Mouse (Mus musculus) stomach, postnatal 0 days (tissue): Measurements from ENCODE around the gene Col25a1. TPM values are rescaled to one million over a fixed set of nuclear protein-coding genes. Genes with fewer than 3 reads are reported as not detected.

Source experiments
- ATAC-seq: fragments of 200-750 bp; cut with Nextera tagmentation; 2 replicates; pipeline ENCODE4 v1.8.0; 2017; ENCODE audit not compliant: low FRiP score, low TSS enrichment
- DNase-seq: peaks from one replicate; pipeline ENCODE4 v3.0.0-alpha.2; 2016; ENCODE audit warnings: low spot score
- H3K27ac ChIP-seq: fragments of 300-500 bp; sonication (generic); replicated peaks from 2 replicates; pipeline ENCODE4 v1.5.1; 2014; ENCODE audit warnings: mild to moderate bottlenecking, control low read depth
- H3K27me3 ChIP-seq: fragments of 300-500 bp; sonication (generic); 2 replicates; pipeline ENCODE4 v1.6.1; 2014; ENCODE audit warnings: low read length; ENCODE audit not compliant: control insufficient read depth, insufficient read depth
- H3K36me3 ChIP-seq: fragments of 300-500 bp; sonication (generic); 2 replicates; pipeline ENCODE4 v1.6.1; 2014; ENCODE audit warnings: low read length, mixed read lengths; ENCODE audit not compliant: control insufficient read depth, insufficient read depth
- H3K4me1 ChIP-seq: fragments of 300-500 bp; sonication (generic); replicated peaks from 2 replicates; pipeline ENCODE4 v1.6.1; 2014; ENCODE audit warnings: antibody characterized with exemption; ENCODE audit not compliant: control insufficient read depth, insufficient read depth
- H3K4me2 ChIP-seq: fragments of 300-500 bp; sonication (generic); replicated peaks from 2 replicates; pipeline ENCODE4 v1.6.1; 2014; ENCODE audit warnings: low read depth, mild to moderate bottlenecking, control low read depth, moderate library complexity
- H3K4me3 ChIP-seq: fragments of 300-500 bp; sonication (generic); 2 replicates; pipeline ENCODE4 v1.5.1; 2014; ENCODE audit warnings: low read depth, low read length, control low read depth
- H3K9ac ChIP-seq: fragments of 300-500 bp; sonication (generic); 2 replicates; pipeline ENCODE4 v1.6.1; 2014; ENCODE audit warnings: mild to moderate bottlenecking, low read length, control low read depth, mixed read lengths
- H3K9me3 ChIP-seq: fragments of 300-500 bp; sonication (generic); 2 replicates; pipeline ENCODE4 v1.6.1; 2016; ENCODE audit warnings: low read length; ENCODE audit not compliant: control insufficient read depth
- CTCF ChIP-seq: IDR thresholded peaks from 2 replicates; pipeline ENCODE4 v1.5.1; 2016; ENCODE audit warnings: antibody characterized with exemption, low read depth, mild to moderate bottlenecking, moderate library complexity
- EP300 ChIP-seq: optimal IDR thresholded peaks from 2 replicates; pipeline ENCODE3; 2016; ENCODE audit warnings: antibody characterized with exemption
- whole genome bisulfite sequencing: fragments of 180-500 bp; shearing (Covaris S2); extraction: QIAGEN DNeasy Blood & Tissue Kit; methylation state at CpG from one replicate; pipeline ENCODE4 v1.1.7; 2014; 5-methylcytosine and 5-hydroxymethylcytosine counted together
- polyA plus RNA-seq: library from polyadenylated mRNA; unstranded; fragments of >200 nt; fragmentation: Nextera tagmentation; extraction: Ambion mirVana; gene quantifications from 2 replicates; pipeline ENCODE4 v1.2.1, GENCODE M21; 2015

The Col25a1 gene
- polyA plus RNA-seq, 1 experiment from 2014 or later: 1.3 TPM

DNA sequence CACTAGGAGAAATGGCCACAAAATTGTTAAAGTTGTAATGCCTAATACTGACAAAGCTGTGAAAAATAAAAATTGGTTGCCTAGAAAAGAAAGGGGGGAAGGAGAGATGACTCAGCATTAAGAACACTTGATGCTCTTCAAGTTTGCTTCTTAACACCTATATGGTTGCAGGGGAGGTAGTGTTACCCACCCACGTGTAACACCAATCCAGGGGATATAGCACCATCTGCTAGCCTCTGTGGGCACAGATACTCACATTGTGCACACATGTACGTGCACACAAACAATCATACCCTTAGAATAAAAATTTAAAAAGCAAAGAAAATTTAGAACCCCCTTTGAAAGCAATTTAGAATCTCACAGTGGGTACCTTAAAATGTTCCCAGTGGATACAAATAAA, 377.0 kb downstream of the Col25a1 start:
- Histone ChIP-seq H3K4me1 (no peaks in the 10 kb centered on the region), H3K36me3 (no peaks in the 10 kb centered on the region), H3K4me2 (no peak overlapping the region), H3K27ac (no peak overlapping the region), H3K27me3 (no peaks in the 10 kb centered on the region), H3K4me3 (no peak overlapping the region), H3K9ac (no peak overlapping the region), H3K9me3 (no peaks in the 10 kb centered on the region)
- WGBS: 80% methylated on average over 2 of the region's 2 CpGs
- TF ChIP-seq CTCF: no peak
- TF ChIP-seq EP300: no peak
- ATAC-seq (no peak), DNase-seq (no peak)

GRCm38 (mm10) chr3:130518457-130518879, 387.2 kb downstream of the Col25a1 start:
- H3K9me3 ChIP-seq: no peaks in the 10 kb centered on the region
- no peak for TF ChIP-seq CTCF
- no peak for TF ChIP-seq EP300
- H3K4me1 ChIP-seq: no peaks in the 10 kb centered on the region
- H3K4me3 ChIP-seq: no peak overlapping the region
- H3K4me2 ChIP-seq: no peak overlapping the region
- no peak for DNase-seq
- H3K36me3 ChIP-seq: no peaks in the 10 kb centered on the region
- no peak overlapping the region for H3K27ac ChIP-seq
- no peak overlapping the region for H3K9ac ChIP-seq
- no peaks in the 10 kb centered on the region for H3K27me3 ChIP-seq
- ATAC-seq: no peak
- WGBS: 65% methylated on average over 9 of the region's 9 CpGs

DNA sequence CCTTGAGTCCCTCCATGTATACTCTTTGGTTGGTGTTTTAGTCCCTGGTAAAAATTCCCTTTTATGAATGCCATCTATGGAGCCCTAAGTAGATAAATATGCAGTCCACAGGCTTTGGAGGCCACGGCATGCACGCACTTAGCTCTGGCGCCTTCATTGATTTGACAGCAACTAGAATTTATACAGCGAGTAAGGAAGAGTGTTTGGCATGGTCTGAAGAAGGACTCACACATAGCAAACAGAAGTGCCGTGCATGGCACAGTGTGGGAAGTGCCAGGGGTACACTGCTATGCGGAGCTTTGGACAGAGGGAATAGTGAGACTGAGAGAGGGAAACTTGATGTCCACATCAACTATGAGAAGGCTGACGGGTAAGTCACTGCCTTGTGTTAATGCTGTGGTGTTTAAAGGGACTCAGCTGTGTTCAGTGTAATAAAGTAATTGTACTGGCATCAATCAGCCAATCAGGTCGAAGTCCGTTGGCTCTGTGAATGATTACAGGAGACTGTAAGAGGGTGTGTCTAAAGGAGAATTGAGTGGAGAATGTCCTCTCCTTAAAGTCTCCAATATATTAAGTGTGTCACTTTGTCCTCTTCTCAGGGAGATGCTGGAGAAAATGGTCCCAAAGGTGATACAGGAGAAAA, 390.7 kb downstream of the Col25a1 start:
- Histone ChIP-seq H3K4me2 (no peak overlapping the region), H3K4me3 (no peak overlapping the region), H3K36me3 (no peaks in the 10 kb centered on the region), H3K4me1 (no peaks in the 10 kb centered on the region), H3K9ac (no peak overlapping the region), H3K27ac (no peak overlapping the region), H3K9me3 (no peaks in the 10 kb centered on the region), H3K27me3 (no peaks in the 10 kb centered on the region)
- ATAC-seq (no peak; the same call in 1 of the 2 replicates), DNase-seq (no peak)
- TF ChIP-seq CTCF: no peak
- no peak for TF ChIP-seq EP300
- WGBS: 84% methylated on average over 9 of the region's 9 CpGs

GRCm38 (mm10) chr3:130523019-130523418, 391.7 kb downstream of the Col25a1 start:
- no peaks in the 10 kb centered on the region for H3K9me3 ChIP-seq
- no peaks in the 10 kb centered on the region for H3K36me3 ChIP-seq
- no peak overlapping the region for H3K9ac ChIP-seq
- H3K27me3 ChIP-seq: no peaks in the 10 kb centered on the region
- H3K27ac ChIP-seq: no peak overlapping the region
- DNase-seq: no peak
- H3K4me3 ChIP-seq: no peak overlapping the region
- H3K4me1 ChIP-seq: no peaks in the 10 kb centered on the region
- WGBS: 81% methylated on average over 7 of the region's 7 CpGs
- H3K4me2 ChIP-seq: no peak overlapping the region
- ATAC-seq: no peak
- no peak for TF ChIP-seq EP300
- TF ChIP-seq CTCF: no peak

DNA sequence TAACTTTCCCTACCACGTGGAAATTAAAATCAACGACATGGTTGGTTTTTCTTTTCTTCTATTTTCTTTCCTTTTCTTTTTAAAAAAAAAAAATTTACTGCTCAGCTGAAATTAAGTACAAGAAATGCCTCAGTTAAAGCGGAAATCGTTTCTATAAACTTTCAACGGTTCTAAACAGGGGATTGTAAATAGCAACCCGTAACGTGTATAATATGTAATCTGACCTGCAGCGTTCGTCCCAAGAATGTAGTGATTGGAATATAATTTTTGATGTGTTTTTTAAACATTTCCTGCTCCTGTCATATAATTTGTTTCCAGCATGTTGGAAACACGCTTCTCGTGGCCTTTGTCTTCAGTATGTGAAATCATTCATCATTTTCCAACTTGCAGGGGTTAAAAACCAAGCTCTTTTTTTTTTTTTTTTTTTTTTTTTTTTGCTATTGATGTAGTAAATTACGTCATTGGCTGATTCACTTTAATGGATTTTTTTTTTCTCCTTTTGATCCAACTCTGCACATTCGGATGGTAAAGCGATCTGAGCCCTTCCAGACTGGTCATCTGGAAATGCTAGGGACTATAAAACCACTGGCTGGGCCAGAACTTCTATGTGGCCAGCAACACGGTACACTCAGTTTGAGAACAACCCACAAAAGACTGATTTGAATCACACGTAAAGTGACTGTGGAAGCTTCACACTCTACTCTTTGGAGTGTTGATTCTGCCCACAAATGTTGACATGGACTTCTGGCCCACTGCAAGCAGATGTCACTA, 393.3 kb downstream of the Col25a1 start:
- Histone ChIP-seq H3K4me2 (no peak overlapping the region), H3K4me1 (no peaks in the 10 kb centered on the region), H3K27ac (no peak overlapping the region), H3K36me3 (no peaks in the 10 kb centered on the region), H3K4me3 (no peak overlapping the region), H3K27me3 (no peaks in the 10 kb centered on the region), H3K9ac (no peak overlapping the region), H3K9me3 (no peaks in the 10 kb centered on the region)
- TF ChIP-seq EP300: no peak
- no peak for TF ChIP-seq CTCF
- DNase-seq: no peak
- no peak for ATAC-seq
- WGBS: 61% methylated on average over 16 of the region's 16 CpGs

DNA sequence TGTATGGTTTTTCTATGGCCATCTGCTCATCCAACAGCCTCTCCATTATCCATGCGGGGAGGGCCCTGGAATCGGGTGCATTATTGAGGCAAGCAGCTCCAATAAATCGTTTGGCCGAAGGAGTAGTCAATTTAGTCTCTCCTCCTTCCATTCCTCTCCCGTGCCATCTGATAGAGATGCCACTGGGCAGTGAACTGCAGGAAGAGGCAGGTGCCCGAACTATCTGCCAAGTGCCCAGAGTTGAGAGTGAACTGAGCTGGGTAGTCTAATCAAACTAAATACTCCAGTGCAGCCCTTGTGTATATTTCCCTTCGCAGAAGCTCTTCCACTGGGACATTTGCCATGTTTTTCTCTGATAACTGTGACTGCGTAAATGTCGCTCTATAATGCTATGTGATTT, 403.7 kb downstream of the Col25a1 start:
- H3K4me1 ChIP-seq: no peaks in the 10 kb centered on the region
- H3K9me3 ChIP-seq: no peaks in the 10 kb centered on the region
- no peak overlapping the region for H3K9ac ChIP-seq
- no peaks in the 10 kb centered on the region for H3K36me3 ChIP-seq
- H3K27me3 ChIP-seq: no peaks in the 10 kb centered on the region
- no peak for TF ChIP-seq CTCF
- no peak for TF ChIP-seq EP300
- ATAC-seq: no peak
- no peak overlapping the region for H3K4me3 ChIP-seq
- H3K27ac ChIP-seq: no peak overlapping the region
- 78% methylated on average over 9 of the region's 9 CpGs for WGBS
- no peak overlapping the region for H3K4me2 ChIP-seq
- no peak for DNase-seq
